Mouse (Mus musculus): ENCODE results near the gene Bend5. TPM values are rescaled to one million over a fixed set of nuclear protein-coding genes. Genes with fewer than 3 reads are reported as not detected.

The Bend5 gene
- total and polyA plus RNA-seq, 3 experiments = 15.6 to 21.8 (median 19.3) TPM

GRCm38 (mm10) chr4:111447918-111448317 lies 33.1 kb downstream of the Bend5 start:
- Histone ChIP-seq H3K9me3 (replicated peaks; ENCODE audit: low read length) (no peaks in the 10 kb centered on the region), H3K36me3 (replicated peaks in 1 of 2; ENCODE audit: control insufficient read depth in 1 of 2, insufficient read depth in 1 of 2, low read length in 1 of 2) (peaks cover 21 to 49% of the 10 kb centered on the region in 2 experiments), H3K9ac (ENCODE audit: insufficient read depth, low read depth) (no peak overlapping the region), H3K27ac (ENCODE audit: insufficient read depth, low read depth) (peak overlapping the region; percentile 70), H3K27me3 (replicated peaks) (no peaks in the 10 kb centered on the region), H3K4me3 (replicated peaks in 1 of 3; ENCODE audit: low read depth in 2 of 3, low read length in 2 of 3, poor library complexity in 1 of 3) (no peak overlapping the region), H3K4me2 (ENCODE audit: insufficient read depth, low read depth, poor library complexity, severe bottlenecking) (peak overlapping the region; percentile 69), H3K79me2 (replicated peaks; ENCODE audit: control insufficient read depth, extremely low read depth, insufficient read depth, poor library complexity, severe bottlenecking) (peaks cover 10% of the 10 kb centered on the region), H3K4me1 (ENCODE audit: control insufficient read depth in 1 of 2, insufficient read depth in 2 of 2) (peaks cover 61 to 82% of the 10 kb centered on the region in 2 experiments)
- no peak for DNase-seq (ENCODE audit: extremely low read depth)
- dilution Hi-C loops (cut with MboI; ENCODE audit: extremely low pct_ligation_motif_present, extremely low pct_unique_long_range_greater_than_20kb, low sequenced_read_pairs) = no loop called here
- in situ Hi-C loops (cut with MboI; ENCODE audit: low pct_ligation_motif_present, low pct_unique_long_range_greater_than_20kb, low sequenced_read_pairs) = no loop called here
- peak; percentile 89 for TF ChIP-seq MYC (IDR thresholded peaks at IDR 0.05; ENCODE audit: low read depth, low read length)
- no peak for TF ChIP-seq MAZ (IDR thresholded peaks at IDR 0.05; ENCODE audit: low read depth, low read length)
- TF ChIP-seq POLR2AphosphoS2 (IDR thresholded peaks at IDR 0.05; ENCODE audit: low read depth, low read length) = no peak
- TF ChIP-seq TBP (conservative IDR thresholded peaks at IDR 0.05; ENCODE audit: low read depth, low read length) = no peak
- TF ChIP-seq ZNF384 (IDR thresholded peaks at IDR 0.05; ENCODE audit: low read depth, low read length) = no peak
- TF ChIP-seq BHLHE40 (IDR thresholded peaks at IDR 0.05; ENCODE audit: low read depth, low read length) = peak; percentile 57
- TF ChIP-seq KAT2A (IDR thresholded peaks at IDR 0.05; ENCODE audit: insufficient replicate concordance, low read length) = no peak
- TF ChIP-seq IRF4 (IDR thresholded peaks at IDR 0.05; ENCODE audit: low read depth, low read length) = peak; percentile 84
- TF ChIP-seq JUN (IDR thresholded peaks at IDR 0.05; ENCODE audit: insufficient read depth, low read depth, low read length) = peak; percentile 33; the same call in 1 of the 2 replicates
- no peak; the same call in none of the 2 replicates for TF ChIP-seq RAD21 (IDR thresholded peaks at IDR 0.05; ENCODE audit: low read depth, low read length)
- TF ChIP-seq MEF2A (IDR thresholded peaks at IDR 0.05; ENCODE audit: borderline replicate concordance, low read depth, low read length) = peak; percentile 24; the same call in 1 of the 2 replicates
- no peak for TF ChIP-seq MXI1 (IDR thresholded peaks at IDR 0.05; ENCODE audit: low read depth, low read length)
- TF ChIP-seq CHD1 (IDR thresholded peaks at IDR 0.05; ENCODE audit: low read depth, low read length) = no peak
- TF ChIP-seq POLR2A (IDR thresholded peaks at IDR 0.05; ENCODE audit: low read depth, low read length) = no peak
- peak; percentile 95 for TF ChIP-seq MAX (IDR thresholded peaks at IDR 0.05; ENCODE audit: low read length)
- 0 out of 2 replicates have a peak, but pooled peaks have one; percentile 7 for TF ChIP-seq EP300 (IDR thresholded peaks at IDR 0.05; ENCODE audit: low read length)

DNA sequence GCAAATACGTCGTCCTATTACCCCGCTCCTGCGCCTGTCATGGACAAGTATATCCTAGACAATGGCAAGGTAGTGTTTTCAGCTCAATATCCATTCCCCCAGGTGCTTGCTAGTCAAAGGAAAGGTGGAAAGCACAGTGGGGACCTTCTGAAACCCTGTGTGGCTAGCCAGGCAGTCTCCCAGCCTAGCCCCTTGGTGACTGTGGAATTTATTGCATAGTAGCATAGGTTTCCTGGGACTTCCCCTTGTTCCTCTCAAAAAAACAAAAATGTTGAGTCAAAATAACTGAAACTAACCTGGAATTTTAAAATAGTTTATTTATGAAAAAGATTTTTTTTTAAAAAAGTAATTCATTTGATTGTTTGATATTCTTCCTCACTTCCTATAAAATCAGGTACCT lies 33.8 kb downstream of the Bend5 start:
- dilution Hi-C loops (cut with MboI; ENCODE audit: extremely low pct_ligation_motif_present, extremely low pct_unique_long_range_greater_than_20kb, low sequenced_read_pairs) = no loop called here
- no peak for TF ChIP-seq GABPA (IDR thresholded peaks at IDR 0.05; ENCODE audit: insufficient replicate concordance, low read depth, low read length)
- 0 out of 2 replicates have a peak, but pooled peaks have one; percentile 3 for TF ChIP-seq MAFK (IDR thresholded peaks at IDR 0.05; ENCODE audit: insufficient replicate concordance, low read length)
- TF ChIP-seq UBTF (IDR thresholded peaks at IDR 0.05; ENCODE audit: low read depth, low read length) = no peak
- TF ChIP-seq RAD21 (IDR thresholded peaks at IDR 0.05; ENCODE audit: low read depth, low read length) = no peak; the same call in 1 of the 2 replicates
- TF ChIP-seq MYC (IDR thresholded peaks at IDR 0.05; ENCODE audit: low read depth, low read length) = no peak
- no peak for TF ChIP-seq JUND (conservative IDR thresholded peaks at IDR 0.05; ENCODE audit: low read depth, low read length)
- TF ChIP-seq USF1 (IDR thresholded peaks at IDR 0.05; ENCODE audit: low read depth, low read length) = no peak
- TF ChIP-seq PAX5 (IDR thresholded peaks at IDR 0.05; ENCODE audit: low read length) = no peak
- no peak for TF ChIP-seq TBP (conservative IDR thresholded peaks at IDR 0.05; ENCODE audit: low read depth, low read length)
- TF ChIP-seq EP300 (IDR thresholded peaks at IDR 0.05; ENCODE audit: low read length) = peak; percentile 73
- TF ChIP-seq MAZ (IDR thresholded peaks at IDR 0.05; ENCODE audit: low read depth, low read length) = no peak
- no peak for TF ChIP-seq HCFC1 (IDR thresholded peaks at IDR 0.05; ENCODE audit: low read depth, low read length)
- no peak; the same call in 1 of the 2 replicates for TF ChIP-seq RCOR1 (conservative IDR thresholded peaks at IDR 0.05; ENCODE audit: low read depth, low read length)
- TF ChIP-seq POLR2A (IDR thresholded peaks at IDR 0.05; ENCODE audit: low read depth, low read length) = no peak; the same call in 1 of the 2 replicates
- no peak for TF ChIP-seq ELF1 (IDR thresholded peaks at IDR 0.05; ENCODE audit: low read depth, low read length)
- TF ChIP-seq IRF4 (IDR thresholded peaks at IDR 0.05; ENCODE audit: low read depth, low read length) = peak; percentile 79
- peak; percentile 74 for TF ChIP-seq TCF12 (IDR thresholded peaks at IDR 0.05; ENCODE audit: low read depth, low read length)
- peak; percentile 36; the same call in 1 of the 2 replicates for TF ChIP-seq CHD2 (IDR thresholded peaks at IDR 0.05; ENCODE audit: low read length)
- no peak for TF ChIP-seq E2F4 (IDR thresholded peaks at IDR 0.05; ENCODE audit: insufficient replicate concordance, low read depth, low read length)
- peak; percentile 6; the same call in 1 of the 2 replicates for TF ChIP-seq SMC3 (IDR thresholded peaks at IDR 0.05; ENCODE audit: low read depth, low read length)
- TF ChIP-seq MXI1 (IDR thresholded peaks at IDR 0.05; ENCODE audit: low read depth, low read length) = no peak
- TF ChIP-seq MAX (IDR thresholded peaks at IDR 0.05; ENCODE audit: low read length) = no peak
- no peak for TF ChIP-seq CTCF (conservative IDR thresholded peaks at IDR 0.05 in 1 of 2, IDR thresholded peaks at IDR 0.05 in 1 of 2; ENCODE audit: low read depth in 2 of 2, low read length in 2 of 2)
- no peak for TF ChIP-seq ZKSCAN1 (IDR thresholded peaks at IDR 0.05; ENCODE audit: borderline replicate concordance, low read depth, low read length)

More for the DNA sequence above, 33.8 kb downstream of the Bend5 start:
- H3K4me2 ChIP-seq (ENCODE audit: insufficient read depth, low read depth, poor library complexity, severe bottlenecking) = peak overlapping the region; percentile 69
- DNase-seq (ENCODE audit: extremely low read depth) = no peak
- peaks cover 8% of the 10 kb centered on the region for H3K79me2 ChIP-seq (replicated peaks; ENCODE audit: control insufficient read depth, extremely low read depth, insufficient read depth, poor library complexity, severe bottlenecking)
- no peak overlapping the region for H3K9ac ChIP-seq (ENCODE audit: insufficient read depth, low read depth)
- peaks cover 23 to 56% of the 10 kb centered on the region in 2 experiments for H3K36me3 ChIP-seq (replicated peaks in 1 of 2; ENCODE audit: control insufficient read depth in 1 of 2, insufficient read depth in 1 of 2, low read length in 1 of 2)
- H3K27ac ChIP-seq (ENCODE audit: insufficient read depth, low read depth) = peak overlapping the region; percentile 70; the same call in 1 of the 2 replicates
- H3K9me3 ChIP-seq (replicated peaks; ENCODE audit: low read length) = no peaks in the 10 kb centered on the region
- in situ Hi-C loops (cut with MboI; ENCODE audit: low pct_ligation_motif_present, low pct_unique_long_range_greater_than_20kb, low sequenced_read_pairs) = no loop called here
- no peak overlapping the region for H3K4me3 ChIP-seq (replicated peaks in 1 of 3; ENCODE audit: low read depth in 2 of 3, low read length in 2 of 3, poor library complexity in 1 of 3)
- H3K4me1 ChIP-seq (ENCODE audit: control insufficient read depth in 1 of 2, insufficient read depth in 2 of 2) = peaks cover 56 to 75% of the 10 kb centered on the region in 2 experiments
- no peaks in the 10 kb centered on the region for H3K27me3 ChIP-seq (replicated peaks)

Data from CH12.LX (cell line).